ENCODE assay signal across 8 mouse cellular contexts in the genomic region with DNA sequence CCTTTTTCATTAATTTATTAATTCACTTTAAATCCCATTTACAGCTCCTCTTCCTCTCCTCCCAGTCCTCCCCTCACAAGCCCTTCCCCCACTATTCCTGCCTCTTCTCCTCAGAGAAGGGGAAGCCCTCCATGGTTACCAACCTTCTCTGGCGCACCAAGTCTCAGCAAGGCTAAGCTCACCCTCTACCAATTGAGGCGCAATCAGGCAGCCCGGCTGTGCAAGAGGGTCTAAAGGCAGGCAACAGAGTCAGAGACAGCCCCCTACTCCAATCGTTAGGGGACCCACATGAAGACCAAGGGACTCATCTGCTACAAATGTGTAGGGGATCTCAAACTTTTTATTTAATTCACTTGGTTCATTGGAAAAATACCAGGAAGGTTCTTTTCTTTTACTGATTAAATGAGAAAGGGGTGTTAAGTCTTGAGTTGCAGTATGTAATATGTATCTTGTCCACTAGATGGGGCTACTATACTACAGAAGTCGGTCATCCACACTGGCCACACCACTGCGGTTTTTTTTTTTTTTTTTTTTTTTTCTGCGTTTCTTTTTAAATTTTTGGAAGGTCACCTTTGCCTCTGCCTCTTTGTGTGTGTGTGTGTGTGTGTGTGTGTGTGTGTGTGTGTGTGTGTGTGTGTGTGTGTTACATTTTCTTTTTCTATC.
DNase-seq lines count a peak whose midpoint lies in the region; ATAC-seq lines count a peak whose summit lies in the region.

No protein-coding gene starts in this region.

- peak; percentile 52 for ATAC-seq in inflammation-experienced regulatory T-cells, adult 6 months

- intact Hi-C loops in heart, postnatal 25 days (cut with DNase I), result loop anchor here (2.0 to 10.0 kb wide), 4 partner anchors 269 to 1443 kb away; no protein-coding TSS in a partner anchor
- intact Hi-C loops in heart, postnatal 36 days (cut with DNase I), result loop anchor here (2.0 to 5.0 kb wide), 5 partner anchors 271 to 1441 kb away; no protein-coding TSS in a partner anchor

- DNase-seq in heart, adult 11 months, result peak; percentile 74
- DNase-seq in heart, postnatal 25 days (ENCODE audit: low spot score), result no peak
- DNase-seq in A20 (ENCODE audit: low read depth, low spot score), result peak; percentile 13
- DNase-seq in c-Kit-positive CD71-negative TER-119-negative erythroid progenitor cells, embryonic 14.5 days (ENCODE audit: low read depth), result peak; percentile 32
- peak; percentile 85 for DNase-seq in retina, embryonic 14.5 days (ENCODE audit: low spot score)
- no peak for DNase-seq in spleen, postnatal 36 days (ENCODE audit: low spot score in 2 of 2)
- DNase-seq in heart, postnatal 36 days, result no peak

Comparison
In these comparisons a context has a peak if more than half of its experiments do, and no peak if none do; other contexts are left out.
1. DNase-seq: peak in heart, adult 11 months (single experiment), A20 (single experiment), c-Kit-positive CD71-negative TER-119-negative erythroid progenitor cells, embryonic 14.5 days (single experiment) and retina, embryonic 14.5 days (single experiment); none in heart, postnatal 25 days (single experiment), spleen, postnatal 36 days (0 of 2) and heart, postnatal 36 days (0 of 2).